Mouse (Mus musculus) right cerebral cortex, postnatal 4 days (tissue): ENCODE measurements around the gene Ccnl1.

Experiments used
- DNase-seq: peaks from one replicate; pipeline ENCODE4 v3.0.0-alpha.2; 2022

Ccnl1 gene

DNA sequence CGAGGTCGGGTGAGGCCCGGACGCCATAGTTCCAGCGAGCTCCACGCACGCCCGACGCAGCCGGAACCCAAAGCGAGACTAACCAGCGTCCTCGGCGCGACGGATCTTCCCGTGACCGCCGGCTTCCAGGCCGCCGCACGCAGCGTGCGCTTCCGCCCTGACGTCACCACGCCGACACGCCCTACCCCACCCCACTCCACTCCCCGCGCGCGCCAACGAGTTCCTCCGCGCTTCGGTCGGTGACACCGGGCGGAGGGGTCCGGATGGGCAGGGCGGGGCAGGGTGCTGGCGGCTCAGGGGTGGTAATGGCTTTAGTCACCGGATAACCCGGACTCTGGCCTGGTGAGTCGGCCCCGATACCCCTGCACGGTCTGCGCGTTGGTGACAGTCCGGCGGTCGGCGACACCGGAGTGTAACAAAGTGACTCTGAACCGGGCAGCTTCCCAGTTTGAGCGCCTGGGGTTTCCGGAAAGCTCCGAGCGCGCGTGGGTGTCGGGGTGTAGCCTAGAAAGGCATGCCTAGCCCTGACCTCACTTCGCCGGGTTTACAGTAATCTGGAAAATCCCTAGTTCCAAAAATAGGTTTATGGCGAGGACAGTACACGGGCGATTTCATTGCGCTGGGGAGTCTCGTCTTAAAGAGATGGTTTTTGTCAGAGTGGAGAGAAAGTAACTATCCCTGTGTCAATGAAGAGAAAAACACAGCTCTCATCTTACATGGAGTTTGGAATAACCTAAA, at the start of gene Ccnl1:
Ccnl1 (minus strand) TSS at position 148 of the 738 bp plus-strand sequence.
- DNase-seq: peak; percentile 94

DNA sequence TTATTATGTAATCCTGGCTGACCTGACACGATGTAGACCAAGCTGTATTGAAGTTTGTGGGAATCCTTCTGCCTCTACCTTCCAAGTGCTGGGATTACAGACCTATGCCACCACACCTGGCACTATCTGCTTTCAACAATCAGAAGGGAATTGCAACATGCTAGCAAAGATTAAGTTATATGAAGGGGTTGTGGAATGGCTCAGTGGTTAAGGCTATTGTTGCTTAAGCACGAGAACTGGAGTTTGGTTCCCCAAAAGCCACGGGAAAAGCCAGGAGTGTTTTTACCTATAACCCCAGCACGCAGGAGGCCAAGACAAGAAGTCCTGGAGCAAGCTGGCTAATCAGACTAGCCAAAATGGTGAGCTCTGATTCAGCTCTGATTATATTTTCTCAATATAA, 46.9 kb upstream of the Ccnl1 start:
- no peak for DNase-seq

DNA sequence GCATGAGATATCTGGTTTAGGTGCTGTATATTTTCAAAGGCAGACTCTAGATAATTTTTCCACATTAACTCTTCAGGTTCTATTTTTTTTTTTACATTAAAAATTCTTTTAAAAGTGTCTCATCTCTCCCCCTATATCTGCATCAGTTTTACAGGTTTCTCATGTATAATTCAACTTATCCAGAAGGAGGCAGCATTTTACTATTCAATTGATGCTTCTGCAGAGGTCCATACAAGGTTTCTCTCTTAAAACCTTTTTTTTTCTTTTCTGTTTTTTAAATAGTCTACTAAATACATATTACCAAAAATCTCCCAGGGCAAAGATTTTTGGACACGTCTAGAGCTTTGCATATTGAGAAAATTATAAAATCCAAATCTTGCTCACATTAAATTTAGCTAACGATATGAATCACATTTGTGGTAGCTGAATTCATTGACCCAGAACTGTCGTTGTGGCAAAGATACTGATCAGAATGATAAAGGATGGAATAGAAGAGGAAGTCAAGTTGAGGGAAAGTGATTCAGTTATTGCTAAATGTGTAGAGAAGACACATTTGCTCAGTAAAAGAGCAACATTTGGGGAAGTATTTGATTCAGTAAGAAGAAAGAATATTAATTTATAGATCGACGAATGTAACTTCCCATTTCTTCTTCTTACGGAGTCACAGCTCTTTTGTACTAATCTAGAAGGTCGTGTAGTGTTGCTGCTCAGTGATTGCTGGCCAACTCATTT, 46.3 kb upstream of the Ccnl1 start:
- DNase-seq: no peak

DNA sequence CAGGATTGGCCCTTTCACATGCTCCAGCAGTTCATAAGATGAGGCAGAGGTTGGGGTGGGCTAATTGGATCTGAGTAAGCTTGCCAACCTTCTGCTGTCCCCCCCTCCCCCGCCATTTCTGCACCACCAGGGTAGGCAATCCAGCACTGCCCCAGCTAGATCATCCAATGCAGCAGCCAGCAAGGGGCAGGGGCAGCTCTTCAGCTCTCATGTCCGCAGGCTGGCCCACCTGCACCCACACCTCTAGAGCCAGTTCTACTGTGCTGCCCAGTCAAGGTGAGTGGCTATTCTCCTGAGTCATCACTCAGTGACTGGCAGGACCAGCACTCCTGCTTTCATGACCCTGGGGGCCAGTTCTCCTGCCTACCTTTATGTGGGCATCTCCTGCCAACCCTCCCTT, 42.4 kb upstream of the Ccnl1 start:
- no peak for DNase-seq

DNA sequence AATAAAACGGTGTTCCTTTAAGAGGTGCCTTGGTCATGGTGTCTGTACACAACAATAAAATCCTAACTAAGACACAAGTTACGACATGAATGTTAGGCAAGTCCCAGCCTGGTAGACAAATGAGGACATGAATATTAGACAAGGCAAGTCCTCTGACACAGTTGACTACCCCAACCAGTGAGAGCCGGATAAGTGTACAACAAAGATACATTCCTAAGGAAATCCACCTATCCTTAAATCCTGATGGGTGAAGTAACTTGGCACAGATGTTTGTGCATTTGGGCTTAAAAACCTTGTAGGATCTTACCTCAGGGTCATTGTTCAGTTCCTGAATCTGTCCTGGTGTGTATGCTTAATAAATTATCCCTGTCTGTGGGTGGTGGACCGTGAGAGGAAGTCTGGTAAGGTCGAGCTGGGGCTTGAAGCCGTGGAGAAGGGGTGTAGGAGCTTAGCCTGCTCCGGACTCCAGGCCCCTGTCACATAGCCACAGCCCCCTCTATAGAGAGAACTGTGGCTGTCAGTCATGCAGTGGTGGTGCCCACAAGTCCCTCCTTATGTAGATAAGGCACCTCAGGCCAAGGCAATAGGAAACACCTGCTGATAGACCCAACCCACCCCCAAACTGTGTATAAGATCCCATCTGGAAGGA, 39.4 kb upstream of the Ccnl1 start:
- no peak for DNase-seq

DNA sequence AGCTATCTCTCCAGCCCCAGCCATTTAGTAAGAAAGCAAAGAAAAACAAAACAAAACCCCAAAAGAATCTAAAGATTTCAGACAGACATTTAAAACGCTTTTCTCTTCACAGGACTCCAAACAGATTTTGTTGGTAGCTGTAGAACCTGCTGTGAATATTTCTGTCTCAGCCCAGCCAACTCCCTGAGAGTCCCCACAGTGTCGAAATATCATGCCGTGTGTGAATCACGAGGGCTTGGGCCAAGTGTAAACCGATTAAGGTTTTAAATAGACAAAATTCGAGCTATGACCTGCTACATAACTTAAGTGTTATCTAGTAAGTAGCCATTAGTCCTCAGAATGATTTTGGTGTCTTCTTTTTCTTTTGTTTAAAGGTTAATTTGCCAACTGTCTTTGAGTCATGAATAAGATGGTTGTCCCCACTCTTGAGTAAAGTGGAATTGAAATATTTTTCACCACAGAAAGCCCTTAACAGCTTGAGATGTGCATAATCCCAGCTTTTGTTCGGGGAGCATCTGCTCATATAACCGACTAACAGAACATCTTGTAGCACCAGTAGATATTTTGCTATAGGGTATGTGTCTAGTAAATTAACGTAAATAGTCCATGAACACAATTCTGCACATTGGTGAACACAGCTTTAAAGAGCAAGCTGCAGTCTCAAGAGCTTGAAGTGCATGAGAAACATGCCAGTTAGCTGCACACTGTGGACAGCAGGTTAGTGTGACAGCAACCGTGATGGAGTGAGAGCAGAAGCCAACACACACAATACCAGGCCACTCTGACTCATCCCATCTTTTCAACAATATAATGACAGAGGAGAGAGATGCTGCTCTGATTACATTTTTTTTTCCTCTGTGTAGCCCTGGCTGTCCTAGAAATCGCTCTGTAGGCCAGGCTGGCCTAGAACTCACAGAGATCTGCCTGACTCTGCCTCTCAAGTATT, 34.6 kb upstream of the Ccnl1 start:
- no peak for DNase-seq

DNA sequence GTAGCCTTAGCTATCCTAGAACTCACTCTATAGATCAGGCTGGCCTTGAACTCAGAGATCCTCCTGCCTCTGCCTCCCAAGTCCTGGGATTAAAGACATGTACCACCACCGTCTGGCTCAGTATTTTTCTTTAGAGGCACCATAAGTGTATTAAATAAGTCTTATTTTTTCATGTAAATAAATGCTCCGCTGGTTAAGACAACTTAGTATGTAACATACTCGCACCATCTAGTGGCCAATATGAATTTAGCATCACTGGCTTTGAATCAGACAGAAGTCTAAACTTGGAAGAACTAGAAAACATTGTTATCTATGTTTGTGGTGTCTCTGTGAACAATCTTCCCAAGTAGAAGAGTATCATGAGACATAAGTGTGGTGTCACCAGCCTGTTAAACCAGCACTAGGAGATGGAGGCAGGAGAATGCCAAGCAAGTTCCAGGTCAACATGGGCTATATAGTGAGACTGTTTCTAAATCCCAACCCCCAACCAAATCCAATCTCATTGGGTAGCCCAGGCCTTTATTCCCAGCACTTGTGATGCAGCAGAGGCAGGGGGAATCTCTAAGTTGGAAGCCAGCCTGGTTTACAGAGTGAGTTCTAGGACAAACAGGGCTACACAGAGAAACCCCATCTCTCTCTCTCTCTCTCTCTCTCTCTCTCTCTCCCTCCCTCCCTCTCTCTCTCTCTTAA, 33.1 kb upstream of the Ccnl1 start:
- DNase-seq: no peak

DNA sequence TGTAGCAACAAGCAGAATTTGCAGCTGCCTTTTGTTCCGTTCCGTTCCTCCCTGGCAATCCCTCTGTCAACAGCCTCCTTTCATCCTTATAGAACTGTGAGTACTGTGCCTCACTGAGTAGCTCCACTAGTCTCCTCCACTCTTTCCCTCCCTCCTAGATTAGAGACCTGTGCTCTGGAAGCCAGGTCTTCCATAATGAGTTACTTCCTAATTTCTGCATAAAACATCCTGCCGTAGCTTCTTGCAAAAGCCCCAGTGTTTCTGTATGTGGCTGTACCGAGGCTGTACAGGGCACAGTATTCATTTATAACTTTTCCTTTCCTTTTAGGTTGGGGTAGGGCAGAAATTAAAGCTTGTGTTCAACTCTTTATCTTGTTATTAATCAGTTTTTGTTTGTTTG, 32.5 kb upstream of the Ccnl1 start:
- DNase-seq: no peak

DNA sequence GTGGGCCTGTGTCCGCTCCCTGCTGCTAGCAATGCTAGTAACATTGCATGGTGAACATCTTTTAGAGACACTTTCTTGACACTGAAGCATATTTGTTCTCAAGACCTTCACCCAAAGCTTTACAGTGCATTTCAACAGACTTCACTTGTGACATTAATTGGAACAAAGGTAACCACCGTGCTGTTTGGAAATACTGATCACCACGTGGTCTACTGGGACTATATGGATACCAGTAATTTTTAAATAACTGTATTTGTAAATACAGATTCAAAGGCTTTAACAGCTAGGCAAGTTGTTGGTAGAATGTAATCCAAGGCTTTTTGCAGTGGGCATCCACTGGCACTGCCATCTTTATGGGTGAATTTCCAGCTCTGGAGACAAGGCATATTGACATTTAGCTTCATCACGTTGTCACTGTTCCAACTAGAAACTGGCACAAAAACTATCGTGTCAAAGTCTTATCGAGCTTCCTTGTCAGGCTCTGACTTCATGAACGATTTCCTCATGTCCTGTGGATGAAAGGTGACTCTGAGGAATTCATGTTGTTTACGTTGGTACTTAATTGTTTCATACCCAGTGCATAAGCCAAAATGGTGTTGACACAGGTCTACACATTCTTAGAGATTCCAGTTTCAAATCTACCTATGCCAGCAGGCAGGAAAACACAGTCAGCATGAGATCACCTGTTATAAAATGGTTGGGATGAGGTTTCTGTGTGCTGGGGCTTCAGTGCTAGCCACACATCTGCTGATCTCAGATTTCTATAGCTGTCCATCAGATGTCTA, 30.9 kb upstream of the Ccnl1 start:
- DNase-seq: no peak

DNA sequence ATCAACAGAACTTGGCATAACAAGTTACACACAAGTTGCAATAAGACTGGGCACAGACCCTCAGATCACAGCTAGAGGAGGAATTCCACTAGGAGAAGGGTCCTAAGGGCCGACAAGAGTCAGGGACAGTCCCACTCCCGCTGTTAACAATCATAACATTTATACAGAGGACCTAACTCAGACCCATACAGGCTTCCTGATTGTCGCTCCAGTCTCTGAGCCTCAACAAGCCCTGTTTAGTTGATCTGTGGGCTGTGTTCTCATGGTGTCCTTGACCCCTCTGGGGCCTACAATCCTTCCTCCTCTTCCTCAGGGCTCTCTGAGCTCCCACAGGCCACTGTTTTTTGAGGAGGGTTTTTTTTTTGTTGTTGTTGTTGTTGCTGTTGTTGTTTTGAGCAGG, 18.2 kb upstream of the Ccnl1 start:
- no peak for DNase-seq

DNA sequence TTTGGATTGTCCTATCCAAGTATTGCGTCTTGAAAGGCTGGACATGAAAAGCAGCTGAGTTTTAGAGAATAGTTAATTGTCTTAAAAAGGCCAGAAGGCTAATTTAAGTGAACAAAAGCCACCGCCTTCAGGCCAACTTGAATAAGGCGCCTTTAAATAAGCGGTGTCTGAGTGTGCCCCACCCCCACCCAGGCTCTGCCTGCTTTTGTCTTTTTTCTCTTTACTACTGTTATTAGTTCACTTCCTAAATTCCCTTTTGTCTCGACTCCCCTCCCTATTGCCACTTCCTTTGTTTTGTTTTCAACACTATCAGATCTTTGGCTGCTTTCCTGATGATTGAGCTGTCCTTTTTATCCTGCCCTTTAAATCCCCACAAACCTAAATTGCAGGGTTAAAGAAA, 17.3 kb upstream of the Ccnl1 start:
- DNase-seq: peak; percentile 19

DNA sequence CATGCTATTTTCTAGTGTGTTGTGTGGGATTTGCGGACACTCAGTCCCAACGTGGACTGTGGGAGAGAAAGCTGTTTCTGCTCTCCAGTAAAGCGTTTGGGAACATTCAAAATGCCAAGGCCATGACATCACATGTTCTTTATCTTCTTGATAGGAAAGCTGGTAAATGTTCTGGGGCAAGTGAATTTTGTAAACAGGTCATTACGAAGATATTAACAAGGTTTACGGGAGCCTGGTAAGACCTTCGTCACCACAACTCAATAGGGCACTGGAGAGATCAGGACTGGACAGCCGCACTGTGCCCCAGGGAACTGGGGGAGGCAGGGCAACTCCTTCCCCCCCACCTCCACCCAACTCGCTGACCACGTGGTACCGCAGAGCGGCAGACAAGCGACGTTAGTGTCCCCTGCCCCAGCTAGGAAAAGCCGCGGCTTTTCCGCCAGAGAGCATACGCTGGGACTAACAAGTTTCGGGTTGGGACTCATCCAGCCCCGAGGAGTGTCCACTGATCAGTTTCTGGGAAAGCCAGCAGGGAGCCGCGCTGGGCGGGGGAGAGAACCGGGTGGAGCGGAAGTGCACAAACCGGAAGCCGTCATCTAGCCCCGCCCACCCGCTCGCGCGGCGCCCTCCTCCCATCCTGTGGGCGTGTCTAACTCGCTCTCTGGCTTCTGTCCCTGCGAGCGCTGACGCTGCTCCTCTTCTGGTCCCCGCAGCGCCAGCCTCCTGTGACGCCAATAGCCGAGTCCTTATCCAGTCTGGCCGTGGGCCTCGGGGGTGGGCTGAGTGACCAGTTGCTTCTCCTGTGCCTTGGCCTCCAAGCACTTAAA, 16.4 kb upstream of the Ccnl1 start:
- peak; percentile 99 for DNase-seq

DNA sequence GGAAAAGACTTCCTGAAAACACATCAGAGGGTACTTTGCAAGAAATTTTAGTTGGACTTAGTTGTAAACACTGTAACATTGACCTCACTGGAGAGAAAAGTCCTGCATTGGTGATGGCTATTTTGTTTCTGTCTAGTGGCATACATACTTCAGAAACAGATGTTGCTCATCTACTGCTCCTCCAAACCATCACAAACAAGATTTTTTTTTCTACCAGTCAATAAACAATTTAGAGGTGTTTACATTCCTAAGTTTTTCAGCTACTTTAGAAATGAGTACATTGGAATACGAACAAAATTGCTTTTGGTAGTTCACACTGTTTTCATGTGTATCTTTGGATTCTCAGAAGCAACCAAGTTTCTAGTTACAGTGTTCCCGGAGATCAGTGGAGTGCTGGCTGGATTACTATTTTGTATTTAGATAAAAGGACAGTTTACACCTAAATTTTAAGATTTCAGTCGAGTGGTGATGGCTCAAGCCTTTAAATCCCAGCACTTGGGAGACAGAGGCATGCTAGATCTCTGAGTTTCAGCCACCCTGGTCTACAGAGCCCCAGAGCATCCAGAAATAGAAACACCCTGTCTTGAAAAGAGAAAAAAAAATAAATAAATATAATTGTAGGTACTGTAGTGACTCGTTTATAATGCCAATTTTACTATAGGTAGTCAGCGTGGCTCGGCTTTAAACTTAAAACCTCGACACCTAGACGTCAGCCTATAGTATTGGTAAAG, 15.6 kb upstream of the Ccnl1 start:
- DNase-seq: no peak

DNA sequence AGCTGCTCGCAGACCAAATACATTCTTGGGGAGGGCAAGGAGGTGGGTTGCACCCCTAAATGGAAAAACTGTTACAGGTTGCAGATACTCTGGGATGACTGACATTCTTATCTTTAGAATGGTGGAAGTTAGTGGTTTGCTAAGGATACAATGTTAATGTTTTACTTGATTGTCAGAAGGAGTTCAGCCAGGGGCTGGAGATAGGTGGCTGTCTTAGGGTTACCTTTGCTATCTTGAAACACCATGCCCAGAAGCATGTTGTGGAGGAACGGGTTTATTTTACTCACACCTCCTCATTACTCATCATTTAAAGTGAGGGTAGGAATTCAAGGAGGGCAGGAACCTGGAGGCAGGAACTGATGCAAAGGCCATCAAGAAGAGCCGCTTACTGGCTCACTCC, 11.1 kb upstream of the Ccnl1 start:
- DNase-seq: no peak

DNA sequence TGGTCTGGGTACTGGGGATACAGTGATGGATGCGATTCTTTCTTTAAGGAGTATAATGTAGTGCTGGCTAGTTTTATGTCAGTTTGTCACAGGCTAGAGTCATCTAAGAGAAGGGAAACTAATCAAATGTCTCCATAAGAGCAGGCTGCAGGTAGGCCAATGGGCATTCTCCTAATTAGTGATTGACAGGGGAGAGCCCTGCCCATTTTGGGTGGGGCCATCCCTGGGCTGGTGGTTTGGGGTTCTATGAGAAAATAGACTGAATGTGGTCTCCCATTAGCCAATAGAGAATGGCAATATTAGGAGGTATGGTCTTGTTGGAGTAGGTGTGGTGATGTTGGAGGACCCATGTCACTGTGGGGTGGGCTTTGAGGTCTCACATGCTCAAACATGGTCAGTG, 8.3 kb upstream of the Ccnl1 start:
- no peak for DNase-seq

DNA sequence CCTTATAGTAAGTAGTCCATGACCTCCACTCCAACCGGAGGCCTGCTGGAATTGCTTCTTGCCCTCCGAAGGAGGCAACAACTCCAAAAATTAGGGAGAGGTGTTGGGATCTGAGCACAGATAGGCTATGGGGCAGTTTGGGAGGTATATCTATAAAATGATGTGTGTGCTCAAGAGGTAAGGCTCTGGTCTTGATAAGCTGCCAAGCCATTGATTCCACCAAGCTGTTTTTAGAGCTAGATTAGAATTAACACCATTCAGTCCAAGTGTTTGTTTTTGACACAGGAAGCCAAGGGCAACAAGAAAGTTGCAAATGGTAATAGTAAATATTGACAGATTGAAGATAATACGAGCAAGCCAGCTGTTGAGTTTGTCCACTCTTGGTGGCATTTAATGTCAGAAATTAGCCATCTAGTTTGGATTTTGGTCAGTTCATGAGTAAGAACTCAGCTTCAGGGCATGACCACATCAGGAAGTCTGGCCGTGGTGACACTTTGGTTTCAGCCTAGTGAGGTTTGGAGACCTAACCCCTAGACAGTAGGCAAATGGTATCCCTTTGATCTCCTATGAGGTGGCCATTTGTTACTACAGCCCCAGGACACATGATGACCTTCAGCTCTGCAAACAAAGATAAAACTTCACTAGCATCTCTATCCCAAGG, 4.4 kb upstream of the Ccnl1 start:
- DNase-seq: no peak

DNA sequence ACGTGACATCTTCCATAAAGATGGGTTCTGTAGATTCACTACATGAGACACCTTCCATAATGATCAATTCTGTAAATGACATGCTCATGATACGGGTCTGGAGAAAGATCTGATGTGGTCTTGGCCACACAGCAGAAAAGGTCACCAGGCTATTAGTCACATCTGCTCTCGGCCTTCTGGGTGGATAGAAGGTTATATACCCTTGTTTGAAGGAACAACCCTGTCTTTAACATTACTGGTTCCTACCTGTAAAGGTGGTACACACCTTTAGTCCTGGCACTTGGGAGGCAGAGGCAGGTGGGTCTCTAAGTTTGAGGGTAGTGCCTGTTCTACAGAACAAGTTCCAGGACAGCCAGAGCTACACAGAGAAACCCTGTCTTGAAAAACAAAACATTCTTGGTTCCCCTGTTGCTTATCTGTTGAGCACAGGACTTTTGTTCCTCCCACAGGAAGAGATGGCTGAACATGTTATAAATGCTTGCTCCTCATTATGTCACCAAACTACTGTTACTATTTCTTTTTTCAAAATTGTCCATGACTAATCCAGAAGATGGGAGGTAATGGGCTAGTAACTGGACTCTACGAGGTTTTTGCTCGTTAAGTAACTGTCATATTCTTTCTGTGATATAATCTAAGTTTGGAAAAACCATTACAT, 2.4 kb upstream of the Ccnl1 start:
- no peak for DNase-seq

DNA sequence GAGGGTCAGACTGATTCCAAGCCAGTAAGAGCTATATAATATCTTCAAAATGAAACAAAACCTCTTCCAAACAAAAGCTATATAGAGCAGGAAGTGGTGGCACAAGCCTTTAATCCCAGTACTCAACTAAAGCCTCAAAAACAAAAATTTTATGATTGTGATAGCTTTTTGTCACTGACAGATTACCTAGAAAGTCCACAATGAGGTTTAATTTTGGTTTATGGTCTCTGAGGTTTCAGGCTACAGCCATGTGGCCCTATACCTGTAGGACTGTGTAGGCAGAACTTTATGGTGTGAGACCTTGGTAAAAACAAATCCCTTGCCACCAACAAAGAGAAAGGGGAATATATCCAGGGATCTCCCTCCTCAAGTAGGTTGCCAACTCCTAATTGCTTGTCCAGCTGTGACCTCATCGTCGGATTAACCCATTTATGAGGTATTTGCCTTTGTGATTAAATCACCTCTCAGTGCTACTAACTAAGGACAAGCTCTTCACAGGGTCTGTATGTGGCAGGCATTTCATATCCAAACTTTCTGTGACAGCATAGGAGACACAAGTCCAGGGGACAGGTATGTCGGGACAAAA, 1.5 kb upstream of the Ccnl1 start:
- DNase-seq: no peak
